Mouse (Mus musculus): ENCODE results near the gene Btbd35f12.
"Not testable (repeated sequence)": the region's sequence is repeated elsewhere in the genome, so short reads cannot be mapped to it uniquely, and the experiment has no call there.

DNA sequence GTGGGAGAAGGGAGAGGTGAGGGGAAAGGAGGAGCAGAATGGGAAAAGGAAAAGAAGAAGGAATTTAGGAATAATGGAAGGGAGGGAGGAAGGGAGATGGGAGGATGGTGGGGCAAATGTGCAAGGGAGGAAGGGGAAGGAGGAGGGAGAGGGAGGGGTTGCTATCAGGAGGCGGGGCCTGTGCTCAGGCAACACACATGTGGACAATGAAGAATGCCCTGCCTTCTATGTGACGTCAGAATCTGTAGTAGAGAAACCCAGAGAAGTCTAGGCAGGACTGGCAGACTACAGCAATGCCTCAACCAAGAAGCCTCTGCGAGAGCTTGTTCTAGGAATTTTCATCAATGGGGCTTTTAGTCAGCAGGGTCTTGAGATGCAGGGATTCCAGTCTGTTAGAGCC lies at the start of gene Btbd35f12:
- TF ChIP-seq MAX, EP300 (IDR thresholded peaks at IDR 0.05; ENCODE audit: low read length): not testable (repeated sequence)

Measured in CH12.LX (cell line).